Mouse (Mus musculus) olfactory bulb, adult 2 months (tissue): ENCODE measurements around the gene Dynlrb1.

Experiments
- CTCF ChIP-seq: fragments of 200-500 bp; IDR thresholded peaks from 2 replicates; pipeline ENCODE4 v1.5.1; 2012; ENCODE audit warnings: low read depth, mild to moderate bottlenecking, low read length, moderate library complexity; ENCODE audit not compliant: insufficient read depth
- POLR2A ChIP-seq: fragments of 200-500 bp; IDR thresholded peaks from 2 replicates; pipeline ENCODE4 v1.6.1; 2012; ENCODE audit warnings: mild to moderate bottlenecking, low read depth, low read length, moderate library complexity; ENCODE audit not compliant: insufficient read depth

- TF ChIP-seq POLR2A (no peak), CTCF (no peak)
Measured at GRCm38 (mm10) chr2:155285744-155286143, 49.4 kb downstream of the Dynlrb1 start.
